Mouse (Mus musculus) midbrain, embryonic 14.5 days (tissue): ENCODE results near the gene Kcnj14. TPM values are rescaled to one million over a fixed set of nuclear protein-coding genes. Genes with fewer than 3 reads are reported as not detected.
A peak's percentile ranks its signal among the peaks of the same experiment; 100 is the strongest.

ENCODE experiments used
- ATAC-seq: fragments of 200-750 bp; cut with Nextera tagmentation; 2 replicates; pipeline ENCODE4 v1.8.0; 2017; ENCODE audit warnings: moderate number of reproducible peaks, moderate library complexity; ENCODE audit not compliant: low FRiP score, low TSS enrichment
- DNase-seq: peaks from one replicate; pipeline ENCODE4 v3.0.0-alpha.2; 2015
- H3K27ac ChIP-seq: fragments of 300-500 bp; sonication (generic); replicated peaks from 2 replicates; pipeline ENCODE4 v1.5.1; 2014; ENCODE audit warnings: mild to moderate bottlenecking, low read depth, low read length, moderate library complexity
- H3K27me3 ChIP-seq: fragments of 300-500 bp; sonication (generic); 2 replicates; pipeline ENCODE4 v1.6.1; 2014; ENCODE audit warnings: low read length, control low read depth, mixed read lengths; ENCODE audit not compliant: control insufficient read depth, insufficient read depth
- H3K36me3 ChIP-seq: fragments of 300-500 bp; sonication (generic); 2 replicates; pipeline ENCODE4 v1.6.1; 2014; ENCODE audit warnings: low read length, control low read depth; ENCODE audit not compliant: control insufficient read depth, insufficient read depth
- H3K4me1 ChIP-seq: fragments of 300-500 bp; sonication (generic); 2 replicates; pipeline ENCODE4 v1.6.1; 2014; ENCODE audit warnings: mild to moderate bottlenecking, antibody characterized with exemption, low read length, control low read depth; ENCODE audit not compliant: control insufficient read depth, insufficient read depth
- H3K4me2 ChIP-seq: fragments of 300-500 bp; sonication (generic); 2 replicates; pipeline ENCODE4 v1.6.1; 2014; ENCODE audit warnings: mild to moderate bottlenecking, low read length, moderate library complexity
- H3K4me3 ChIP-seq: fragments of 300-500 bp; sonication (generic); replicated peaks from 2 replicates; pipeline ENCODE4 v1.5.1; 2014; ENCODE audit warnings: low read depth, low read length
- H3K9ac ChIP-seq: fragments of 300-500 bp; sonication (generic); replicated peaks from 2 replicates; pipeline ENCODE4 v1.6.1; 2014; ENCODE audit warnings: mild to moderate bottlenecking, low read length, moderate library complexity
- H3K9me3 ChIP-seq: fragments of 300-500 bp; sonication (generic); 2 replicates; pipeline ENCODE4 v1.6.1; 2016; ENCODE audit warnings: low read length, control low read depth, mixed read lengths; ENCODE audit not compliant: control insufficient read depth
- WGBS: fragments of 180-500 bp; shearing (Covaris S2); extraction: QIAGEN DNeasy Blood & Tissue Kit; methylation state at CpG from one replicate; pipeline ENCODE4 v1.1.7; 2014; 5-methylcytosine and 5-hydroxymethylcytosine counted together
- polyA plus RNA-seq: library from polyadenylated mRNA; unstranded; fragments of >200 nt; fragmentation: Nextera tagmentation; extraction: Ambion mirVana; gene quantifications from 2 replicates; pipeline ENCODE4 v1.2.1, GENCODE M21; 2014

Kcnj14 gene
- polyA plus RNA-seq, 1 experiment from 2014 or later: 0.63 TPM

- 0 out of 2 replicates have a peak, but pooled peaks cover 4% of the 10 kb centered on the region for H3K27me3 ChIP-seq
- peaks cover 91% of the 10 kb centered on the region for H3K36me3 ChIP-seq
- ATAC-seq (no peak), DNase-seq (no peak)
- H3K27ac ChIP-seq: no peak overlapping the region
- H3K4me2 ChIP-seq: no peak overlapping the region; the same call in 1 of the 2 replicates
- 31% methylated on average over 6 of the region's 6 CpGs for WGBS
- H3K9ac ChIP-seq: peak overlapping the region; percentile 49
- H3K4me1 ChIP-seq: peaks cover 16% of the 10 kb centered on the region
- H3K4me3 ChIP-seq: no peak overlapping the region
- H3K9me3 ChIP-seq: no peaks in the 10 kb centered on the region
Measured at GRCm38 (mm10) chr7:45796950-45797349, 27.6 kb downstream of the Kcnj14 start.

- no peaks in the 10 kb centered on the region for H3K9me3 ChIP-seq
- H3K27ac ChIP-seq: no peak overlapping the region
- H3K4me2 ChIP-seq: no peak overlapping the region
- ATAC-seq (no peak), DNase-seq (no peak)
- H3K4me1 ChIP-seq: peaks cover 16% of the 10 kb centered on the region
- 0 out of 2 replicates have a peak, but pooled peaks cover 4% of the 10 kb centered on the region for H3K27me3 ChIP-seq
- H3K4me3 ChIP-seq: no peak overlapping the region
- no peak overlapping the region for H3K9ac ChIP-seq
- WGBS: 96% methylated on average over 29 of the region's 29 CpGs
- H3K36me3 ChIP-seq: peaks cover 92% of the 10 kb centered on the region
Measured at GRCm38 (mm10) chr7:45794971-45795370, 29.6 kb downstream of the Kcnj14 start.

DNA sequence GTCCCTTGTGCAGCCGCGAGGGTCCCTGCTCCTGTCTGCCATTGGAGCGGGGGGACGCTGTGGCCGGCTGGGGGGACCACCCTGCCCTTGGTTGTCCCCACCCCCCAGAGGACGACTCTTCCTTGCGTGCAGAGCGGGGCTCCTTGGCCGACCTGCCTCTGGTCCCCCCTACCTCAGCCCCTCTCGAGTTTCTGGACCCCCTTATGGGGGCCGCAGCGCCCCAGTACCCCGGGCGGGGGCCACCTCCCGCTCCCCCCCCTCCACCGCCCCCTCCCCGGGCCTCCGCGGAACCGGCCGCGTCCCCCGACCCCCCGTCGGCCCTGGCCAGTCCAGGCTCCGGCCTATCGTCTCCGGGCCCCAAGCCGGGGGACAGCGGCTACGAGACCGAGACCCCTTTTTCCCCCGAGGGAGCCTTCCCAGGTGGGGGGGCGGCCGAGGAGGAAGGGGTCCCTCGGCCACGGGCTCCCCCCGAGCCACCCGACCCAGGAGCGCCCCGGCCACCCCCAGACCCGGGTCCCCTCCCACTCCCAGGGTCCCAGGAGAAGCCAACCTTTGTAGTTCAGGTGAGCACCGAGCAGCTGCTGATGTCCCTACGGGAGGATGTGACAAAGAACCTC is 30.5 kb downstream of the Kcnj14 start:
- Histone ChIP-seq H3K9ac (no peak overlapping the region), H3K9me3 (no peaks in the 10 kb centered on the region), H3K4me3 (no peak overlapping the region), H3K36me3 (peaks cover 97% of the 10 kb centered on the region), H3K4me2 (no peak overlapping the region), H3K27ac (no peak overlapping the region), H3K4me1 (peaks cover 16% of the 10 kb centered on the region), H3K27me3 (0 out of 2 replicates have a peak, but pooled peaks cover 4% of the 10 kb centered on the region)
- DNase-seq (no peak), ATAC-seq (no peak)
- 88% methylated on average over 31 of the region's 44 CpGs for WGBS

DNA sequence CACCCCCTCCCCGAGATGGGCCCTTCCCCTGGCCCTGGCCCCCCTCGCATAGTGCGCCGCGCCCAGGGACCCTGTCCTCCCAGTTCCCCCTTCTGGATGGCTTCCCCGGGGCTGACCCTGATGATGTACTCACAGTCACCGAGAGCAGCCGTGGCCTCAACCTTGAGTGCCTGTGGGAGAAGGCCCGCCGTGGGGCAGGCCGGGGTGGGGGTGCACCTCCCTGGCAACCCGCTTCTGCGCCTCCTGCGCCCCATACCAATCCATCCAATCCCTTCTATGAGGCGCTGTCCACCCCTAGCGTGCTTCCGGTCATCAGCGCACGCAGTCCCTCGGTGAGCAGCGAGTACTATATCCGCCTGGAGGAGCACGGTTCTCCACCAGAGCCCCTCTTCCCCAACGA is 31.3 kb downstream of the Kcnj14 start:
- Histone ChIP-seq H3K4me3 (no peak overlapping the region), H3K27ac (no peak overlapping the region), H3K4me2 (no peak overlapping the region), H3K9me3 (no peaks in the 10 kb centered on the region), H3K9ac (no peak overlapping the region), H3K27me3 (0 out of 2 replicates have a peak, but pooled peaks cover 4% of the 10 kb centered on the region), H3K36me3 (peaks cover 100% of the 10 kb centered on the region), H3K4me1 (peaks cover 10% of the 10 kb centered on the region)
- ATAC-seq: no peak
- WGBS: 88% methylated on average over 24 of the region's 24 CpGs
- DNase-seq: no peak

GRCm38 (mm10) chr7:45791756-45792490 is 32.7 kb downstream of the Kcnj14 start:
- ATAC-seq (no peak), DNase-seq (no peak)
- Histone ChIP-seq H3K27ac (no peak overlapping the region), H3K36me3 (peaks cover 99% of the 10 kb centered on the region), H3K27me3 (0 out of 2 replicates have a peak, but pooled peaks cover 4% of the 10 kb centered on the region), H3K4me1 (peaks cover 6% of the 10 kb centered on the region), H3K4me3 (no peak overlapping the region), H3K9me3 (no peaks in the 10 kb centered on the region), H3K9ac (no peak overlapping the region), H3K4me2 (no peak overlapping the region)
- 74% methylated on average over 17 of the region's 17 CpGs for WGBS

DNA sequence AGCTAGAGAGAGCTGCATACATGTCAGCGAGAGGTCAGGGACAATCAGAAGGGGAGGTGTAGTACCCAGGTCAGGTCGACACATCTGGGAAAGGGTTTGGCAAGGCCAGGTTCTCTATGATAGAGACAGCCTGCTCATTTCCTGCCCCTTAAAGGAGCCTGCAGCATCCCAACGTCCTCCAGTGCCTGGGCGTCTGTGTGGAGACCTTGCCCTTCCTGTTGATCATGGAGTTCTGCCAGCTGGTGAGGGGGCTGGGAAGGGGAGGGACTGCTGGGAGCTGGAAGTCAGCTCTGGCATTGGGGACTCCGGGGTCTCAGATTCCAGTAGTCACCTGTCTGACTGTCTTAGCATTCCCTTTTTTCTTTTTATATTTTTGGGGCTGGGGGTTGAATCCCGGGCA is 33.9 kb downstream of the Kcnj14 start:
- Histone ChIP-seq H3K27ac (no peak overlapping the region), H3K4me2 (no peak overlapping the region), H3K36me3 (peaks cover 87% of the 10 kb centered on the region), H3K4me3 (no peak overlapping the region), H3K9me3 (no peaks in the 10 kb centered on the region), H3K27me3 (no peaks in the 10 kb centered on the region), H3K9ac (no peak overlapping the region), H3K4me1 (peaks cover 15% of the 10 kb centered on the region)
- ATAC-seq (no peak), DNase-seq (no peak)
- WGBS: 88% methylated on average over 6 of the region's 6 CpGs

- ATAC-seq: no peak
- Histone ChIP-seq H3K9me3 (no peaks in the 10 kb centered on the region), H3K4me1 (peaks cover 20% of the 10 kb centered on the region), H3K9ac (no peak overlapping the region), H3K27ac (no peak overlapping the region), H3K4me2 (peak overlapping the region; percentile 90), H3K36me3 (peaks cover 57% of the 10 kb centered on the region), H3K27me3 (no peaks in the 10 kb centered on the region), H3K4me3 (no peak overlapping the region)
- 88% methylated on average over 22 of the region's 22 CpGs for WGBS
- no peak for DNase-seq
Measured at GRCm38 (mm10) chr7:45787642-45788041, 36.9 kb downstream of the Kcnj14 start.

GRCm38 (mm10) chr7:45786661-45787413 is 37.7 kb downstream of the Kcnj14 start:
- 12% methylated on average over 17 of the region's 17 CpGs for WGBS
- ATAC-seq (no peak), DNase-seq (peak; percentile 77)
- Histone ChIP-seq H3K4me1 (peaks cover 20% of the 10 kb centered on the region), H3K9me3 (no peaks in the 10 kb centered on the region), H3K27me3 (no peaks in the 10 kb centered on the region), H3K4me2 (peak overlapping the region; percentile 90), H3K27ac (peak overlapping the region; percentile 99), H3K36me3 (peaks cover 49% of the 10 kb centered on the region), H3K4me3 (peak overlapping the region; percentile 83), H3K9ac (peak overlapping the region; percentile 88)
